Mouse (Mus musculus) lung, adult 2 months (tissue): ENCODE measurements around the gene Tmem255a. TPM values are rescaled to one million over a fixed set of nuclear protein-coding genes. Genes with fewer than 3 reads are reported as not detected.
"Not testable (repeated sequence)": the region's sequence is repeated elsewhere in the genome, so short reads cannot be mapped to it uniquely, and the experiment has no call there.

Experiments used
- DNase-seq: peaks from one replicate; pipeline ENCODE4 v3.0.0; 2022
- H3K4me1 ChIP-seq: fragments of 200-500 bp; 2 replicates; pipeline ENCODE4 v1.6.1; 2011; ENCODE audit warnings: low read length; ENCODE audit not compliant: control insufficient read depth, insufficient read depth
- H3K4me3 ChIP-seq: fragments of 200-500 bp; replicated peaks from 2 replicates; pipeline ENCODE3; 2011; ENCODE audit warnings: low read depth, mild to moderate bottlenecking, control low read depth, low read length; ENCODE audit errors: extremely low read depth
- CTCF ChIP-seq: fragments of 200-500 bp; IDR thresholded peaks from 2 replicates; pipeline ENCODE4 v1.5.1; 2011; ENCODE audit warnings: mild to moderate bottlenecking, low read length, control low read depth; ENCODE audit not compliant: insufficient read depth
- POLR2A ChIP-seq: fragments of 200-500 bp; IDR thresholded peaks from 2 replicates; pipeline ENCODE4 v1.6.1; 2011; ENCODE audit warnings: low read depth, mild to moderate bottlenecking, control low read depth, low read length, borderline replicate concordance; ENCODE audit errors: extremely low read depth
- WGBS: fragments of 180-500 bp; shearing (Covaris S2); methylation state at CpG from one replicate; pipeline ENCODE4 v1.1.7; 2018; 5-methylcytosine and 5-hydroxymethylcytosine counted together
- polyA plus RNA-seq: library from polyadenylated mRNA; depleted of rRNA; stranded (reverse); fragments of >200 nt; gene quantifications from 2 replicates; pipeline ENCODE4 v1.2.3, GENCODE M21; 2012; rRNA removed

The Tmem255a gene
- polyA plus RNA-seq, 1 experiment = 1.1 TPM

DNA sequence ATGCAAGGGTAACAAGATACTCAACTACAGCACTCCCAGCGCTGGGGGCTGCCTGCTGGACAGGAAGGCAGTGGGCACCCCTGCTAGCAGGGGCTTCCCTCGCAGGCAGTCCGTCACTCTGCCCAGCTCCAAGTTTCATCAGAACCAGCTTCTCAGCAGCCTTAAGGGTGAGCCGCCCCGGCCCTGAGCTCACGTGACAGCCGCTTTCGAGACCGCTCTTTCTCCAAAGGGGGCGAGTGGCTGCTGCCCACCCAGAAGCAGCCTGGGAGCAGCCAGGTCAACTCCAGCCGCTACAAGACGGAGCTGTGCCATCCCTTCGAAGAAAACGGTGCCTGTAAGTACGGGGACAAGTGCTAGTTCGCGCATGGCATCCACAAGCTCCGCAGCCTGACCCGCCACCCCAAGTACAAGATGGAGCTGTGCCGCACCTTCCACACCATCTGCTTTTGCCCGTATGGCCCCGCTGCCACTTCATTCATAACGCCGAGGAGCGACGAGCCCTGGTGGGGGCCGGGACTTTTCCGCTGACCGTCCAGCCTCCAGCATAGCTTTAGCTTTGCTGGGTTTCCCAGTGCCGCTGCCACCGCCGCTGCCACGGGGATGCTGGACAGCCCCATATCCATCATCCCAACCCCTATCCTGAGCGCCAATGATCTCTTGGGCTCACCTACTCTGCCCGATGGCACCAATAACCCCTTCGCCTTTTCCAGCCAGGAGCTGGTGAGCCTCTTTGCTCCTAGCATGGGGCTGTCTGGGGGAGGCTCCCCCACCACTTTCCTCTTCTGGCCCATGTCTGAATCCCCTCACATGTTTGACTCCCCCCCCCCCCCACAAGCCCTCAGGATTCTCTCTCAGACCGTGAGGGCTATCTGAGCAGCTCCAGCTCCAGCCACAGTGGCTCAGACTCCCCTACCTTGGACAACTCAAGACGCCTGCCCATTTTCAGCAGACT, 71.3 kb downstream of the Tmem255a start:
- TF ChIP-seq POLR2A (no peak), CTCF (no peak)
- Histone ChIP-seq H3K4me1 (no peaks in the 10 kb centered on the region), H3K4me3 (peak overlapping the region; percentile 34)
- WGBS = 30% methylated on average over 38 of the region's 38 CpGs
- DNase-seq = peak; percentile 18

DNA sequence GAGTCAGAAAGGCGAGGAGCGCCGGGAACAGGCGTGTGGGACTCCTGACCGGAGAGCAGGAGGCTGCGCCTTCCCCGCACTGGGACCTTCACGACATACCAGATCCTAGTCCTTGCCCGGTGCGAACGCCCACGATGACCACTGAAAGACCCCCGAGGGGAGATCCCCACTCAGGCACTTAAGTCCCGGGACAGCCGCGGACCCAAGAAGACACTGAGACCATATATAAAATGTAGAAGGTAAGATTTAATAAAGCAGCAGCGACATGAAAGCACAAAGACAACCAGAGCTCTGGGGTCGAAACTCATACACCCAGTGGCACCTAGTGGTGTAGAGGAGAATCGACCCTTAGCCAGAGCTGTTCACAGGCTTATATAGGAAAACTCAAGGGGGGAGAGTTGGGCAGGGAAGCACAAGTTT, 72.3 kb downstream of the Tmem255a start:
- not testable (repeated sequence) for H3K4me1 ChIP-seq, H3K4me3 ChIP-seq
- peak; percentile 26 for DNase-seq
- peak; percentile 25; the same call in 1 of the 2 replicates for TF ChIP-seq CTCF
- 37% methylated on average over 19 of the region's 19 CpGs for WGBS

DNA sequence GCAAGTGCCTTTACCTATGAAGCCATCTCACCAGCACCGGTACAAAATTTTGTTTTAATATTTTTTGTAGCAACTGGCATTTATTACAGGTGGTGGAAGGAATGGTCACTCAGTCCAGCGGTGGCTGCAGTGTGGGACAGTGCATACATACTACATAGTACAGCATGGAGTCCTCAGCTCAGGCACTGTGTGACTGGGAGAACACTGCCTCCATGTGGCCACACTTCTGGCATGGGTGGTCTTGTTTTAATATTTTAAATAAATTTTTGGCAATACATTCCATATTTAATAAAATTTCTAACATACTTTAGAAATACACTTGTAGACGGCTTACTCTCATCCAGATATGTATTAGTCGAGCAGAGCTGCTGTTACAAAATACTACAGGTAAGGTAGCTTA, 85.6 kb downstream of the Tmem255a start:
- no peak for DNase-seq
- no peaks in the 10 kb centered on the region for H3K4me1 ChIP-seq
- TF ChIP-seq CTCF (no peak), POLR2A (no peak)
- no peak overlapping the region for H3K4me3 ChIP-seq
- WGBS = 66% methylated on average over 4 of the region's 4 CpGs

DNA sequence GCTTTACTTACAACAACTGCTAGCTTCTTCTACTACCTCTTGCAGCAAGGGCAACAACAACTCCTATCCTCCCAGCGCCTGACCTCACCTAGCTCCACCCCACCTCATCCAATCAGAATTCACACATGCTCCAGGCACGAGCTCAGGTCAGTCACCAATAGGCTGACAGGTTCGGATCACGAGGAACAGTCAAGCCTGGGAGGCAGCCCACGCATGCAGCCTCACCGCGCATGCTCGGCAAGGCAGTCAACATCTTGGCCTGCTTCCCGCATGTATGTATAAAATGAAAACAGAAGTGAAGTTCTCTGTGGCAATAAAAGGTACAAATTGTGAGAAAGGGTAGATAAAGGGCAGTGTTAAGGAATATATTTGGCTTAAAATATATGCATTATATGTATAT, 86.2 kb downstream of the Tmem255a start:
- Histone ChIP-seq H3K4me3 (no peak overlapping the region), H3K4me1 (no peaks in the 10 kb centered on the region)
- no peak for DNase-seq
- WGBS = 76% methylated on average over 9 of the region's 9 CpGs
- TF ChIP-seq CTCF (no peak), POLR2A (no peak)

DNA sequence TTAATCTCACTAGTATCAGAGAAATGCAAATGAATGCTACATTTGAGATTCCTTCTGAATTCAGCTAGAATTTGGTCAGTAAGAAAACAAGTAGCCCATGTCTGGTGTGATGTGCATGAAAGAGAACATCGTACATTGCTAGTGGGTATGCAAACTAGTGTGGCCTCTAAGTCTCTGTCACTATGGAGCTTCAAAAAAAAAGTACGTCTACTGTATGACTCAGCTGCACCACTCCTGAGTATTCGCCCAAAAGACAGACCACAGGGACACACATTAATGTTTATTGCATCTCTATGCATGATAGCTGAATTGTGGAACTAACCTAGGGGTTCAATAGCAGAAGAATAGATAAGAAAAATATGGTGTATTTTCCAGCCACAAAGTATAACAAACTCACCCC, 86.9 kb downstream of the Tmem255a start:
- no peak for DNase-seq
- TF ChIP-seq POLR2A (no peak), CTCF (no peak)
- WGBS = 76% methylated on average over 3 of the region's 3 CpGs
- Histone ChIP-seq H3K4me1 (no peaks in the 10 kb centered on the region), H3K4me3 (no peak overlapping the region)

DNA sequence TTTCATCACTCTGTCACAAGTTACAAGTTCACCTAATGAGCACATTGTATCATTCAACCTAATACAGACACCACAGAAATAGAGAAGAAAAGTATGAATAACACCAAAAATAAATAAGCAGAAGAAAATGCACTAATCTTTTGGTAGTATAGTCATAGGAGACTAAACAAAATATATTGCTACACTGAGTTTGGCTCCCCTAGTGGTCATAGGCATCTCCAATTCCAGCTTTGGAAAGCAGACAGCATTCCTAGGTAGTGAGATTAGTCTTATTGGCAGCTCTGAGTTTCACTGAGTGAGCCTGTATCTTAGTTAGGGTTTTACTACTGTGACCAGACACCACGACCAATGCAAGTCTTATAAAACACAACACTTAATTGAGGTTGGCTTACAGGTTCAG, 93.1 kb downstream of the Tmem255a start:
- H3K4me1 ChIP-seq = no peaks in the 10 kb centered on the region
- no peak for TF ChIP-seq POLR2A
- TF ChIP-seq CTCF = no peak
- WGBS = 59% methylated on average over 1 of the region's 1 CpGs
- no peak overlapping the region for H3K4me3 ChIP-seq
- DNase-seq = no peak

Other genes starting within 250 kb of the Tmem255a start
- not detected in 2 replicates for gene Btg1-ps1, start 233.6 kb downstream of the Tmem255a start, polyA plus RNA-seq
- not detected in 2 replicates for gene Btg1-ps2, start 209.3 kb downstream of the Tmem255a start, polyA plus RNA-seq
- not detected in 2 replicates for gene Rhox10, start 186.0 kb downstream of the Tmem255a start, polyA plus RNA-seq
- gene Rhox11, start 167.3 kb downstream of the Tmem255a start, polyA plus RNA-seq = not detected in 2 replicates
- gene Rhox12, start 141.5 kb downstream of the Tmem255a start, polyA plus RNA-seq = not detected in 2 replicates
- not detected in 2 replicates for gene Rhox13, start 131.2 kb downstream of the Tmem255a start, polyA plus RNA-seq
- gene Zbtb33, start 62.6 kb downstream of the Tmem255a start, polyA plus RNA-seq = 2.2 and 3.8 TPM in 2 replicates
- gene Atp1b4, start 63.7 kb upstream of the Tmem255a start, polyA plus RNA-seq = 0.12 TPM in 1 of 2 replicates, not detected in the other
- gene Lamp2, start 204.0 kb upstream of the Tmem255a start, polyA plus RNA-seq = 68.0 and 85.8 TPM in 2 replicates